Mouse (Mus musculus) hindbrain, embryonic 16.5 days (tissue): Measurements from ENCODE around the gene Lhb. TPM values are rescaled to one million over a fixed set of nuclear protein-coding genes. Genes with fewer than 3 reads are reported as not detected.
"Not testable (repeated sequence)": the region's sequence is repeated elsewhere in the genome, so short reads cannot be mapped to it uniquely, and the experiment has no call there.

ENCODE experiments used
- ATAC-seq: fragments of 200-750 bp; cut with Nextera tagmentation; 2 replicates; pipeline ENCODE4 v1.8.0; 2017; ENCODE audit warnings: moderate TSS enrichment, moderate library complexity
- H3K27ac ChIP-seq: fragments of 300-500 bp; sonication (generic); 2 replicates; pipeline ENCODE4 v1.5.1; 2014; ENCODE audit warnings: low read depth, mild to moderate bottlenecking, control low read depth, low read length, moderate library complexity
- H3K27me3 ChIP-seq: fragments of 300-500 bp; sonication (generic); replicated peaks from 2 replicates; pipeline ENCODE4 v1.6.1; 2014; ENCODE audit warnings: low read length; ENCODE audit not compliant: control insufficient read depth, insufficient read depth
- H3K36me3 ChIP-seq: fragments of 300-500 bp; sonication (generic); 2 replicates; pipeline ENCODE4 v1.6.1; 2014; ENCODE audit warnings: mild to moderate bottlenecking, low read length, moderate library complexity, mixed read lengths; ENCODE audit not compliant: control insufficient read depth, insufficient read depth
- H3K4me1 ChIP-seq: fragments of 300-500 bp; sonication (generic); 2 replicates; pipeline ENCODE4 v1.6.1; 2014; ENCODE audit warnings: low read depth, low read length; ENCODE audit not compliant: control insufficient read depth, insufficient read depth
- H3K4me2 ChIP-seq: fragments of 300-500 bp; sonication (generic); 2 replicates; pipeline ENCODE4 v1.6.1; 2014; ENCODE audit warnings: mild to moderate bottlenecking, low read length, control low read depth, moderate library complexity
- H3K4me3 ChIP-seq: fragments of 300-500 bp; sonication (generic); 2 replicates; pipeline ENCODE4 v1.5.1; 2014; ENCODE audit warnings: mild to moderate bottlenecking, low read length, control low read depth, moderate library complexity
- H3K9ac ChIP-seq: fragments of 300-500 bp; sonication (generic); 2 replicates; pipeline ENCODE4 v1.6.1; 2014; ENCODE audit warnings: low read depth, mild to moderate bottlenecking, control low read depth, low read length, moderate library complexity
- H3K9me3 ChIP-seq: fragments of 300-500 bp; sonication (generic); 2 replicates; pipeline ENCODE4 v1.6.1; 2014; ENCODE audit warnings: mild to moderate bottlenecking, low read length, moderate library complexity; ENCODE audit not compliant: control insufficient read depth
- WGBS: fragments of 180-500 bp; shearing (Covaris S2); extraction: QIAGEN DNeasy Blood & Tissue Kit; methylation state at CpG from one replicate; pipeline ENCODE4 v1.1.7; 2014; 5-methylcytosine and 5-hydroxymethylcytosine counted together
- polyA plus RNA-seq: library from polyadenylated mRNA; unstranded; fragments of >200 nt; fragmentation: Nextera tagmentation; extraction: Ambion mirVana; gene quantifications from 2 replicates; pipeline ENCODE4 v1.2.1, GENCODE M21; 2015

Lhb gene
- polyA plus RNA-seq, 1 experiment from 2014 or later: 2.3 TPM

- H3K4me3 ChIP-seq: peak overlapping the region; percentile 60
- H3K36me3 ChIP-seq: peaks cover 15% of the 10 kb centered on the region
- WGBS: under 1% methylated on average over 42 of the region's 43 CpGs
- H3K9me3 ChIP-seq: no peaks in the 10 kb centered on the region
- no peaks in the 10 kb centered on the region for H3K27me3 ChIP-seq
- peak overlapping the region; percentile 68 for H3K9ac ChIP-seq
- peak; percentile 66 for ATAC-seq
- H3K4me1 ChIP-seq: peaks cover 33% of the 10 kb centered on the region
- H3K27ac ChIP-seq: peak overlapping the region; percentile 93
- peak overlapping the region; percentile 90 for H3K4me2 ChIP-seq
These were observed 38.3 kb downstream of the Lhb start for GRCm38 (mm10) chr7:45458748-45459563.

GRCm38 (mm10) chr7:45459564-45460140 lies 39.0 kb downstream of the Lhb start, which contains the start of gene Ftl1:
Gene Ftl1, minus strand, starts transcription at chr7:45459884.
- peak within 1 kb of the TSS; percentile 90 for H3K4me2 ChIP-seq
- H3K27me3 ChIP-seq, H3K36me3 ChIP-seq, H3K9me3 ChIP-seq: not testable (repeated sequence)
- H3K4me1 ChIP-seq: peaks cover 33% of the 10 kb centered on the region
- H3K27ac ChIP-seq: peak within 1 kb of the TSS; percentile 93
- peak; percentile 96 for ATAC-seq
- H3K4me3 ChIP-seq: peak within 1 kb of the TSS; percentile 60
- under 1% methylated on average over 24 of the region's 37 CpGs for WGBS
- H3K9ac ChIP-seq: peak within 1 kb of the TSS; percentile 68

GRCm38 (mm10) chr7:45460377-45460776 lies 39.8 kb downstream of the Lhb start:
- peak overlapping the region; percentile 60; the same call in 1 of the 2 replicates for H3K4me3 ChIP-seq
- WGBS: 69% methylated on average over 7 of the region's 7 CpGs
- no peak overlapping the region for H3K9ac ChIP-seq
- peaks cover 4% of the 10 kb centered on the region for H3K36me3 ChIP-seq
- H3K27me3 ChIP-seq: no peaks in the 10 kb centered on the region
- H3K4me2 ChIP-seq: peak overlapping the region; percentile 53
- no peak for ATAC-seq
- H3K4me1 ChIP-seq: peaks cover 39% of the 10 kb centered on the region
- no peaks in the 10 kb centered on the region for H3K9me3 ChIP-seq
- peak overlapping the region; percentile 78 for H3K27ac ChIP-seq

GRCm38 (mm10) chr7:45460860-45461314 lies 40.3 kb downstream of the Lhb start:
- Histone ChIP-seq H3K4me1 (peaks cover 44% of the 10 kb centered on the region), H3K9ac (no peak overlapping the region), H3K4me2 (peak overlapping the region; percentile 10; the same call in 1 of the 2 replicates), H3K36me3 (peaks cover 4% of the 10 kb centered on the region), H3K27me3 (no peaks in the 10 kb centered on the region), H3K27ac (peak overlapping the region; percentile 78), H3K9me3 (no peaks in the 10 kb centered on the region), H3K4me3 (no peak overlapping the region)
- WGBS: 21% methylated on average over 13 of the region's 13 CpGs
- no peak for ATAC-seq

GRCm38 (mm10) chr7:45461326-45461725 lies 40.7 kb downstream of the Lhb start:
- 62% methylated on average over 4 of the region's 5 CpGs for WGBS
- no peak for ATAC-seq
- Histone ChIP-seq H3K9me3 (no peaks in the 10 kb centered on the region), H3K4me3 (no peak overlapping the region), H3K36me3 (peaks cover 4% of the 10 kb centered on the region), H3K4me2 (no peak overlapping the region), H3K27ac (peak overlapping the region; percentile 78), H3K4me1 (peaks cover 44% of the 10 kb centered on the region), H3K27me3 (no peaks in the 10 kb centered on the region), H3K9ac (no peak overlapping the region)

GRCm38 (mm10) chr7:45461781-45462180 lies 41.2 kb downstream of the Lhb start:
- no peak overlapping the region for H3K4me3 ChIP-seq
- no peak overlapping the region for H3K9ac ChIP-seq
- no peak for ATAC-seq
- 94% methylated on average over 4 of the region's 4 CpGs for WGBS
- no peaks in the 10 kb centered on the region for H3K9me3 ChIP-seq
- H3K27ac ChIP-seq: no peak overlapping the region
- H3K27me3 ChIP-seq: no peaks in the 10 kb centered on the region
- peaks cover 4% of the 10 kb centered on the region for H3K36me3 ChIP-seq
- H3K4me2 ChIP-seq: no peak overlapping the region
- H3K4me1 ChIP-seq: peaks cover 39% of the 10 kb centered on the region

- Histone ChIP-seq H3K9ac (no peak overlapping the region), H3K9me3 (no peaks in the 10 kb centered on the region), H3K4me2 (no peak overlapping the region), H3K27ac (no peak overlapping the region), H3K4me1 (peaks cover 37% of the 10 kb centered on the region), H3K36me3 (peaks cover 4% of the 10 kb centered on the region), H3K27me3 (no peaks in the 10 kb centered on the region), H3K4me3 (no peak overlapping the region)
- ATAC-seq: no peak
- 94% methylated on average over 4 of the region's 4 CpGs for WGBS
These were observed 41.7 kb downstream of the Lhb start for GRCm38 (mm10) chr7:45462325-45462724.

- not testable (repeated sequence) for H3K9me3 ChIP-seq, H3K4me2 ChIP-seq, H3K27ac ChIP-seq, H3K36me3 ChIP-seq, H3K9ac ChIP-seq, ATAC-seq, H3K4me3 ChIP-seq, H3K27me3 ChIP-seq
- WGBS: 80% methylated on average over 4 of the region's 4 CpGs
- H3K4me1 ChIP-seq: peaks cover 32% of the 10 kb centered on the region
These were observed 42.2 kb downstream of the Lhb start for GRCm38 (mm10) chr7:45462868-45463267.

GRCm38 (mm10) chr7:45463987-45464778 lies 43.6 kb downstream of the Lhb start:
- Histone ChIP-seq H3K27ac (no peak overlapping the region), H3K27me3 (no peaks in the 10 kb centered on the region), H3K9me3 (no peaks in the 10 kb centered on the region), H3K4me1 (peaks cover 28% of the 10 kb centered on the region), H3K36me3 (peaks cover 4% of the 10 kb centered on the region), H3K4me3 (no peak overlapping the region), H3K9ac (no peak overlapping the region), H3K4me2 (no peak overlapping the region)
- no peak for ATAC-seq
- WGBS: 95% methylated on average over 7 of the region's 7 CpGs
